Mouse (Mus musculus): ENCODE measurements around the gene S100a10. TPM values are rescaled to one million over a fixed set of nuclear protein-coding genes. Genes with fewer than 3 reads are reported as not detected.
A peak's percentile ranks its signal among the peaks of the same experiment; 100 is the strongest.

S100a10 gene
- polyA plus RNA-seq, 1 experiment from 2014 or later: 194 TPM

- no peaks in the 10 kb centered on the region for H3K36me3 ChIP-seq (ENCODE audit: control insufficient read depth, insufficient read depth, low read length)
- no peak overlapping the region for H3K4me3 ChIP-seq (ENCODE audit: low read depth, low read length)
- WGBS: 84% methylated on average over 4 of the region's 4 CpGs
- H3K27ac ChIP-seq (ENCODE audit: low read depth, low read length): no peak overlapping the region
- H3K9me3 ChIP-seq (ENCODE audit: control insufficient read depth, low read length): no peaks in the 10 kb centered on the region
- no peak overlapping the region for H3K4me2 ChIP-seq (replicated peaks; ENCODE audit: low read depth, low read length)
- ATAC-seq (ENCODE audit: low FRiP score) (no peak), DNase-seq (ENCODE audit: low spot score) (no peak)
- H3K4me1 ChIP-seq (replicated peaks; ENCODE audit: control insufficient read depth, insufficient read depth, low read length): no peaks in the 10 kb centered on the region
- no peaks in the 10 kb centered on the region for H3K27me3 ChIP-seq (ENCODE audit: control insufficient read depth, insufficient read depth, low read length)
- H3K9ac ChIP-seq (ENCODE audit: low read depth, low read length): no peak overlapping the region
These were observed 26.8 kb downstream of the S100a10 start for GRCm38 (mm10) chr3:93581687-93582086.

GRCm38 (mm10) chr3:93583056-93583455 is 28.2 kb downstream of the S100a10 start:
- WGBS: 70% methylated on average over 2 of the region's 2 CpGs
- Histone ChIP-seq H3K4me3 (ENCODE audit: low read depth, low read length) (no peak overlapping the region), H3K27me3 (ENCODE audit: control insufficient read depth, insufficient read depth, low read length) (no peaks in the 10 kb centered on the region), H3K9ac (ENCODE audit: low read depth, low read length) (no peak overlapping the region), H3K4me1 (replicated peaks; ENCODE audit: control insufficient read depth, insufficient read depth, low read length) (no peaks in the 10 kb centered on the region), H3K4me2 (replicated peaks; ENCODE audit: low read depth, low read length) (no peak overlapping the region), H3K27ac (ENCODE audit: low read depth, low read length) (no peak overlapping the region), H3K9me3 (ENCODE audit: control insufficient read depth, low read length) (no peaks in the 10 kb centered on the region), H3K36me3 (ENCODE audit: control insufficient read depth, insufficient read depth, low read length) (no peaks in the 10 kb centered on the region)
- ATAC-seq (ENCODE audit: low FRiP score): no peak
- no peak for DNase-seq (ENCODE audit: low spot score)

- Histone ChIP-seq H3K27me3 (ENCODE audit: control insufficient read depth, insufficient read depth, low read length) (no peaks in the 10 kb centered on the region), H3K4me1 (replicated peaks; ENCODE audit: control insufficient read depth, insufficient read depth, low read length) (no peaks in the 10 kb centered on the region), H3K4me3 (ENCODE audit: low read depth, low read length) (no peak overlapping the region), H3K27ac (ENCODE audit: low read depth, low read length) (no peak overlapping the region), H3K9ac (ENCODE audit: low read depth, low read length) (no peak overlapping the region), H3K4me2 (replicated peaks; ENCODE audit: low read depth, low read length) (no peak overlapping the region), H3K36me3 (ENCODE audit: control insufficient read depth, insufficient read depth, low read length) (no peaks in the 10 kb centered on the region), H3K9me3 (ENCODE audit: control insufficient read depth, low read length) (no peaks in the 10 kb centered on the region)
- DNase-seq (ENCODE audit: low spot score) (no peak), ATAC-seq (ENCODE audit: low FRiP score) (no peak)
- 96% methylated on average over 5 of the region's 5 CpGs for WGBS
These were observed 34.7 kb downstream of the S100a10 start for GRCm38 (mm10) chr3:93589629-93590028.

- H3K27ac ChIP-seq (ENCODE audit: low read depth, low read length): no peak overlapping the region
- 84% methylated on average over 1 of the region's 1 CpGs for WGBS
- H3K9me3 ChIP-seq (ENCODE audit: control insufficient read depth, low read length): no peaks in the 10 kb centered on the region
- ATAC-seq (ENCODE audit: low FRiP score): no peak
- H3K36me3 ChIP-seq (ENCODE audit: control insufficient read depth, insufficient read depth, low read length): no peaks in the 10 kb centered on the region
- no peaks in the 10 kb centered on the region for H3K27me3 ChIP-seq (ENCODE audit: control insufficient read depth, insufficient read depth, low read length)
- no peak for DNase-seq (ENCODE audit: low spot score)
- no peaks in the 10 kb centered on the region for H3K4me1 ChIP-seq (replicated peaks; ENCODE audit: control insufficient read depth, insufficient read depth, low read length)
- no peak overlapping the region for H3K9ac ChIP-seq (ENCODE audit: low read depth, low read length)
- no peak overlapping the region for H3K4me2 ChIP-seq (replicated peaks; ENCODE audit: low read depth, low read length)
- H3K4me3 ChIP-seq (ENCODE audit: low read depth, low read length): no peak overlapping the region
These were observed 35.4 kb downstream of the S100a10 start for GRCm38 (mm10) chr3:93590256-93590655.

GRCm38 (mm10) chr3:93592100-93592499 is 37.2 kb downstream of the S100a10 start:
- Histone ChIP-seq H3K4me2 (replicated peaks; ENCODE audit: low read depth, low read length) (no peak overlapping the region), H3K27ac (ENCODE audit: low read depth, low read length) (no peak overlapping the region), H3K27me3 (ENCODE audit: control insufficient read depth, insufficient read depth, low read length) (no peaks in the 10 kb centered on the region), H3K36me3 (ENCODE audit: control insufficient read depth, insufficient read depth, low read length) (no peaks in the 10 kb centered on the region), H3K9ac (ENCODE audit: low read depth, low read length) (no peak overlapping the region), H3K4me3 (ENCODE audit: low read depth, low read length) (no peak overlapping the region), H3K4me1 (replicated peaks; ENCODE audit: control insufficient read depth, insufficient read depth, low read length) (no peaks in the 10 kb centered on the region), H3K9me3 (ENCODE audit: control insufficient read depth, low read length) (no peaks in the 10 kb centered on the region)
- WGBS: 95% methylated on average over 2 of the region's 2 CpGs
- no peak for ATAC-seq (ENCODE audit: low FRiP score)
- DNase-seq (ENCODE audit: low spot score): no peak

GRCm38 (mm10) chr3:93592976-93593375 is 38.1 kb downstream of the S100a10 start:
- no peaks in the 10 kb centered on the region for H3K4me1 ChIP-seq (replicated peaks; ENCODE audit: control insufficient read depth, insufficient read depth, low read length)
- 83% methylated on average over 4 of the region's 4 CpGs for WGBS

GRCm38 (mm10) chr3:93593512-93593911 is 38.6 kb downstream of the S100a10 start:
- Histone ChIP-seq H3K4me2 (replicated peaks; ENCODE audit: low read depth, low read length) (no peak overlapping the region), H3K27ac (ENCODE audit: low read depth, low read length) (no peak overlapping the region), H3K27me3 (ENCODE audit: control insufficient read depth, insufficient read depth, low read length) (no peaks in the 10 kb centered on the region), H3K4me3 (ENCODE audit: low read depth, low read length) (no peak overlapping the region), H3K9ac (ENCODE audit: low read depth, low read length) (no peak overlapping the region), H3K9me3 (ENCODE audit: control insufficient read depth, low read length) (no peaks in the 10 kb centered on the region), H3K36me3 (ENCODE audit: control insufficient read depth, insufficient read depth, low read length) (no peaks in the 10 kb centered on the region), H3K4me1 (replicated peaks; ENCODE audit: control insufficient read depth, insufficient read depth, low read length) (no peaks in the 10 kb centered on the region)
- 64% methylated on average over 1 of the region's 1 CpGs for WGBS
- no peak for ATAC-seq (ENCODE audit: low FRiP score)
- DNase-seq (ENCODE audit: low spot score): peak; percentile 43

More at GRCm38 (mm10) chr3:93592976-93593375, 38.1 kb downstream of the S100a10 start:
- Histone ChIP-seq H3K27ac (ENCODE audit: low read depth, low read length) (no peak overlapping the region), H3K36me3 (ENCODE audit: control insufficient read depth, insufficient read depth, low read length) (no peaks in the 10 kb centered on the region), H3K27me3 (ENCODE audit: control insufficient read depth, insufficient read depth, low read length) (no peaks in the 10 kb centered on the region), H3K4me2 (replicated peaks; ENCODE audit: low read depth, low read length) (no peak overlapping the region), H3K9me3 (ENCODE audit: control insufficient read depth, low read length) (no peaks in the 10 kb centered on the region), H3K9ac (ENCODE audit: low read depth, low read length) (no peak overlapping the region), H3K4me3 (ENCODE audit: low read depth, low read length) (no peak overlapping the region)
- no peak for ATAC-seq (ENCODE audit: low FRiP score)
- no peak for DNase-seq (ENCODE audit: low spot score)

GRCm38 (mm10) chr3:93596632-93597031 is 41.8 kb downstream of the S100a10 start:
- DNase-seq (ENCODE audit: low spot score) (no peak), ATAC-seq (ENCODE audit: low FRiP score) (no peak)
- no peaks in the 10 kb centered on the region for H3K36me3 ChIP-seq (ENCODE audit: control insufficient read depth, insufficient read depth, low read length)
- H3K4me3 ChIP-seq (ENCODE audit: low read depth, low read length): no peak overlapping the region
- no peaks in the 10 kb centered on the region for H3K9me3 ChIP-seq (ENCODE audit: control insufficient read depth, low read length)
- 93% methylated on average over 1 of the region's 1 CpGs for WGBS
- no peaks in the 10 kb centered on the region for H3K27me3 ChIP-seq (ENCODE audit: control insufficient read depth, insufficient read depth, low read length)
- no peak overlapping the region for H3K9ac ChIP-seq (ENCODE audit: low read depth, low read length)
- no peak overlapping the region for H3K27ac ChIP-seq (ENCODE audit: low read depth, low read length)
- H3K4me1 ChIP-seq (replicated peaks; ENCODE audit: control insufficient read depth, insufficient read depth, low read length): no peaks in the 10 kb centered on the region
- no peak overlapping the region for H3K4me2 ChIP-seq (replicated peaks; ENCODE audit: low read depth, low read length)

GRCm38 (mm10) chr3:93597221-93597913 is 42.5 kb downstream of the S100a10 start:
- H3K4me2 ChIP-seq (replicated peaks; ENCODE audit: low read depth, low read length): no peak overlapping the region
- 32% methylated on average over 5 of the region's 5 CpGs for WGBS
- H3K4me1 ChIP-seq (replicated peaks; ENCODE audit: control insufficient read depth, insufficient read depth, low read length): no peaks in the 10 kb centered on the region
- ATAC-seq (ENCODE audit: low FRiP score) (peak; percentile 84), DNase-seq (ENCODE audit: low spot score) (peak; percentile 32)
- H3K9ac ChIP-seq (ENCODE audit: low read depth, low read length): no peak overlapping the region
- no peak overlapping the region for H3K27ac ChIP-seq (ENCODE audit: low read depth, low read length)
- no peak overlapping the region for H3K4me3 ChIP-seq (ENCODE audit: low read depth, low read length)
- H3K27me3 ChIP-seq (ENCODE audit: control insufficient read depth, insufficient read depth, low read length): no peaks in the 10 kb centered on the region
- H3K36me3 ChIP-seq (ENCODE audit: control insufficient read depth, insufficient read depth, low read length): no peaks in the 10 kb centered on the region
- no peaks in the 10 kb centered on the region for H3K9me3 ChIP-seq (ENCODE audit: control insufficient read depth, low read length)
